Mouse (Mus musculus): Measurements from ENCODE around the gene Plekhg3. TPM values are rescaled to one million over a fixed set of nuclear protein-coding genes. Genes with fewer than 3 reads are reported as not detected.

The Plekhg3 gene
- total and polyA plus RNA-seq, 3 experiments, result 12.4 to 17.8 (median 12.5) TPM

- H3K9me3 ChIP-seq (replicated peaks), result no peaks in the 10 kb centered on the region
- no peak for ATAC-seq (ENCODE audit: extremely low read depth, insufficient number of reproducible peaks, low FRiP score, poor library complexity, severe bottlenecking)
- DNase-seq (ENCODE audit: low spot score), result no peak
- peaks cover 93% of the 10 kb centered on the region for H3K27me3 ChIP-seq (ENCODE audit: insufficient read depth, low read length)
- H3K4me3 ChIP-seq (ENCODE audit: low read depth, low read length), result no peak overlapping the region
- TF ChIP-seq GATA2 (IDR thresholded peaks at IDR 0.05; ENCODE audit: borderline replicate concordance, low read depth, low read length), result no peak
- no peak for TF ChIP-seq TAL1 (conservative IDR thresholded peaks at IDR 0.05; ENCODE audit: low read depth, low read length)
- TF ChIP-seq CTCF (IDR thresholded peaks at IDR 0.05; ENCODE audit: low read depth, low read length), result no peak
- no peak for TF ChIP-seq POLR2AphosphoS5 (IDR thresholded peaks at IDR 0.05; ENCODE audit: insufficient replicate concordance, low read depth, low read length)
- H3K36me3 ChIP-seq (replicated peaks), result peaks cover 31% of the 10 kb centered on the region
- peaks cover 52% of the 10 kb centered on the region for H3K4me1 ChIP-seq (ENCODE audit: insufficient read depth, low read depth, low read length)
Observed at GRCm38 (mm10) chr12:76578465-76578864, 47.8 kb downstream of the Plekhg3 start.

DNA sequence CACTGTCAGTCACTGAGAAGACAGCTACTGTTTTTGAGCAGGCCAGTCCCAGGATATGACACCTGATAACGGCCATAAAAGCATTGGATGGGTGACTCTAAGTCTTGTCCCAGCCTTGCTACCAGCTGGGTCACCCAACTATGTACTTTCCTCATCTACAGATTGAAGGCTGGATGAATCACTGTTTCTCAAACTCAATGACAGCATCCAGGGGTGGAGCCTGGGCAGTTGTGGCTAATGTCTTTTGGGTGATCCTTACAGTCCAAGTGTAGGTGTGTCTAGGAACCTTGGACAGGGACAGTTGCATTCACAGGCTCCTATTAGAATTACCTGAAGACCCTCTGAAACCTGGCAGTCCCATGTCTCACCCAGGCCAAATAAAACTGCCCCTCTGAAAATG is 49.1 kb downstream of the Plekhg3 start:
- H3K36me3 ChIP-seq (replicated peaks), result peaks cover 27% of the 10 kb centered on the region
- H3K9me3 ChIP-seq (replicated peaks), result no peaks in the 10 kb centered on the region
- TF ChIP-seq POLR2AphosphoS5 (IDR thresholded peaks at IDR 0.05; ENCODE audit: insufficient replicate concordance, low read depth, low read length) (no peak), GATA2 (IDR thresholded peaks at IDR 0.05; ENCODE audit: borderline replicate concordance, low read depth, low read length) (no peak), CTCF (IDR thresholded peaks at IDR 0.05; ENCODE audit: low read depth, low read length) (no peak), GATA1 (IDR thresholded peaks at IDR 0.05; ENCODE audit: borderline replicate concordance, low read length) (no peak), TAL1 (conservative IDR thresholded peaks at IDR 0.05; ENCODE audit: low read depth, low read length) (no peak)
- H3K4me1 ChIP-seq (ENCODE audit: insufficient read depth, low read depth, low read length), result peaks cover 50% of the 10 kb centered on the region
- no peak overlapping the region for H3K4me3 ChIP-seq (ENCODE audit: low read depth, low read length)
- ATAC-seq (ENCODE audit: extremely low read depth, insufficient number of reproducible peaks, low FRiP score, poor library complexity, severe bottlenecking) (no peak), DNase-seq (ENCODE audit: low spot score) (no peak)
- H3K27me3 ChIP-seq (ENCODE audit: insufficient read depth, low read length), result peaks cover 88% of the 10 kb centered on the region

DNA sequence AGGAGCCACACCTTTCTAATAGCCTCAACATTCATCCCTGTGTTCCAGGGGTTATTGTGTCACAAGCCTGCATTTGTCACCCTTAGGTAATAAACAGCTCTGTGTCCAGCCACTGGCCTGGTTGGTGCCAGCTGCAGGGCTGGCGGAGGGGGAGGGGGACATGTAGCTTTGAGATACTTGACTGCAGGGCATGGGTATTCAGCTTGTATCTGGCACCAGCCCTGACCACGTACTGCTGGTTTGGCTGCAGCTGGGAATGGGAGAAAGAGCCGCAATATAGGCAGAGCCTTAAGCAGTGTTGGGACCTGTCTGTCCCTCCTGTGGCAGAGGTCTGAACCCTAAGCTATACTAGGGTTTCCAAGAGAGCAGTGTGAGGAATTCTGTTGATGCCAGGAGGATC is 51.4 kb downstream of the Plekhg3 start:
- Histone ChIP-seq H3K4me3 (ENCODE audit: low read depth, low read length) (no peak overlapping the region), H3K27me3 (ENCODE audit: insufficient read depth, low read length) (peaks cover 79% of the 10 kb centered on the region), H3K4me1 (ENCODE audit: insufficient read depth, low read depth, low read length) (peaks cover 27% of the 10 kb centered on the region), H3K9me3 (replicated peaks) (peaks cover 2% of the 10 kb centered on the region; the same call in 1 of the 2 replicates), H3K36me3 (replicated peaks) (peaks cover 15% of the 10 kb centered on the region)
- ATAC-seq (ENCODE audit: extremely low read depth, insufficient number of reproducible peaks, low FRiP score, poor library complexity, severe bottlenecking), result no peak
- TF ChIP-seq GATA1 (IDR thresholded peaks at IDR 0.05; ENCODE audit: borderline replicate concordance, low read length) (no peak), CTCF (IDR thresholded peaks at IDR 0.05; ENCODE audit: low read depth, low read length) (no peak), POLR2AphosphoS5 (IDR thresholded peaks at IDR 0.05; ENCODE audit: insufficient replicate concordance, low read depth, low read length) (no peak), GATA2 (IDR thresholded peaks at IDR 0.05; ENCODE audit: borderline replicate concordance, low read depth, low read length) (no peak), TAL1 (conservative IDR thresholded peaks at IDR 0.05; ENCODE audit: low read depth, low read length) (no peak)
- no peak for DNase-seq (ENCODE audit: low spot score)

DNA sequence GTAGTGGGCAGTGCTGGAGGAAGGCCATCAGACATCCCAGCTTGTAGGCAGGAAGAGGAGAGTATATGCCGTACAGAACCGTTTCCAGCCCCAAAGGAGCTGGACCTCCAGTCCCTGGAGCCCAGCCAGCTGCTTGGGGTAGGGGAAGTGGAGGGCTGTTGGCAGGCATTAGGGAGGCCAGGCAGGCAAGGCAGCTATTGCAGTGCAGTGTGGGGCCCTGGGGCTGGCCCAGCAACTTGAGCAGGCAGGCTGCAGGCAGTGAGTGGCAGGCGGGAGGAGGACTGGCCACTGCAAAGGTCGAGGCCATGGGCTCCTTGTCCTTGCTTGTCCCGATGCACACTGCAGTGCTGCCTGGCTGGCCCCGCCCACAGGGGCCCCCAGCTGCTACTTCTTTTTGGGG is 52.1 kb downstream of the Plekhg3 start:
- Histone ChIP-seq H3K36me3 (replicated peaks) (peaks cover 8% of the 10 kb centered on the region), H3K4me3 (ENCODE audit: low read depth, low read length) (peak overlapping the region; percentile 27; the same call in 1 of the 2 replicates), H3K4me1 (ENCODE audit: insufficient read depth, low read depth, low read length) (peaks cover 20% of the 10 kb centered on the region), H3K9me3 (replicated peaks) (peaks cover 2% of the 10 kb centered on the region; the same call in 1 of the 2 replicates), H3K27me3 (ENCODE audit: insufficient read depth, low read length) (peaks cover 79% of the 10 kb centered on the region)
- ATAC-seq (ENCODE audit: extremely low read depth, insufficient number of reproducible peaks, low FRiP score, poor library complexity, severe bottlenecking) (no peak), DNase-seq (ENCODE audit: low spot score) (no peak)
- TF ChIP-seq TAL1 (conservative IDR thresholded peaks at IDR 0.05; ENCODE audit: low read depth, low read length) (no peak), POLR2AphosphoS5 (IDR thresholded peaks at IDR 0.05; ENCODE audit: insufficient replicate concordance, low read depth, low read length) (no peak), CTCF (IDR thresholded peaks at IDR 0.05; ENCODE audit: low read depth, low read length) (no peak), GATA1 (IDR thresholded peaks at IDR 0.05; ENCODE audit: borderline replicate concordance, low read length) (no peak), GATA2 (IDR thresholded peaks at IDR 0.05; ENCODE audit: borderline replicate concordance, low read depth, low read length) (no peak)

DNA sequence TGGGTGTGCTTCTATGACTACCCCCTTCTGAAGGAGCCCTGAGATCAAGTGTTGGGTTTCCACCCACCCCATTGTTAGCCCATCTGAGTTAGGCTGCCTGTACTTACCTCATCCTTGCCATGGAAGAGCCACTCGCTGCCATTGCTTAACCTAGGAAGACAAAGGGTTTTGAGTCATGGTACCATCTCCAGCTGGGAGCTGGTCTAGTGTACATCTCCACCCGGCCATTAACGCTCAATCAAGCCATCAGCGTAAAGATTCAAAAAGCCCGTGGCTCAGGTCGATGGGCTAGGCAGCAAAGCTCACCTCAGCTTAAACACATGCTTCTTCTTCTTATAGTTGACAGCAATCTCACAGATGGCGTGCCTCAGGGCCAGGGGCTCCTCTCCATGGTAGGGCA is 52.8 kb downstream of the Plekhg3 start:
- peaks cover 14% of the 10 kb centered on the region for H3K4me1 ChIP-seq (ENCODE audit: insufficient read depth, low read depth, low read length)
- H3K27me3 ChIP-seq (ENCODE audit: insufficient read depth, low read length), result peaks cover 79% of the 10 kb centered on the region
- peaks cover 2% of the 10 kb centered on the region; the same call in 1 of the 2 replicates for H3K9me3 ChIP-seq (replicated peaks)
- no peak for DNase-seq (ENCODE audit: low spot score)
- no peak for TF ChIP-seq TAL1 (conservative IDR thresholded peaks at IDR 0.05; ENCODE audit: low read depth, low read length)
- TF ChIP-seq POLR2AphosphoS5 (IDR thresholded peaks at IDR 0.05; ENCODE audit: insufficient replicate concordance, low read depth, low read length), result no peak
- no peak for TF ChIP-seq GATA2 (IDR thresholded peaks at IDR 0.05; ENCODE audit: borderline replicate concordance, low read depth, low read length)
- TF ChIP-seq CTCF (IDR thresholded peaks at IDR 0.05; ENCODE audit: low read depth, low read length), result no peak
- TF ChIP-seq GATA1 (IDR thresholded peaks at IDR 0.05; ENCODE audit: borderline replicate concordance, low read length), result no peak
- H3K4me3 ChIP-seq (ENCODE audit: low read depth, low read length), result no peak overlapping the region
- no peak for ATAC-seq (ENCODE audit: extremely low read depth, insufficient number of reproducible peaks, low FRiP score, poor library complexity, severe bottlenecking)
- peaks cover 3% of the 10 kb centered on the region for H3K36me3 ChIP-seq (replicated peaks)

DNA sequence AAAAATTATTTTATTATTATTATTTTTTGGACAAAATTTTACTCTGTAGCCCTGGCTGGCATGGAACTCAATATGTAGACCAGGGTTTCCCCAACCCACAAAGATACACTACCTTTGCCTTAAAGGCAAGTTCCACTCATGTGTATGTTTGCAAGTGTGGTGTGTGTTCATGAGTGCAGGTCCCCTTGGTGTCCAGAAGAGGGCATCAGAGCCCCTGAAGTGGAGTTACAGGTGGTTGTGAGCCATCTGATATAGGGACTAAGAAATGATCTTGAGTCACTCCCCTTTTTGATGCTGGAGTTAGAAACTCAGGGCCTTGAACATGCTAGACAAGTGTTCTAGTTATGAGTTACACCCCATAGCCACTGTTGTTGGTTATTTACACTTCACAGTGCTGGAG is 54.3 kb downstream of the Plekhg3 start:
- no peak for TF ChIP-seq GATA2 (IDR thresholded peaks at IDR 0.05; ENCODE audit: borderline replicate concordance, low read depth, low read length)
- no peak for TF ChIP-seq GATA1 (IDR thresholded peaks at IDR 0.05; ENCODE audit: borderline replicate concordance, low read length)
- TF ChIP-seq TAL1 (conservative IDR thresholded peaks at IDR 0.05; ENCODE audit: low read depth, low read length), result no peak
- TF ChIP-seq POLR2AphosphoS5 (IDR thresholded peaks at IDR 0.05; ENCODE audit: insufficient replicate concordance, low read depth, low read length), result no peak
- TF ChIP-seq CTCF (IDR thresholded peaks at IDR 0.05; ENCODE audit: low read depth, low read length), result no peak
- peaks cover 77% of the 10 kb centered on the region for H3K27me3 ChIP-seq (ENCODE audit: insufficient read depth, low read length)
- no peak; the same call in 1 of the 2 replicates for ATAC-seq (ENCODE audit: extremely low read depth, insufficient number of reproducible peaks, low FRiP score, poor library complexity, severe bottlenecking)

More for the DNA sequence above, 54.3 kb downstream of the Plekhg3 start:
- DNase-seq (ENCODE audit: low spot score), result no peak
- Histone ChIP-seq H3K4me3 (ENCODE audit: low read depth, low read length) (no peak overlapping the region), H3K9me3 (replicated peaks) (peaks cover 2% of the 10 kb centered on the region; the same call in 1 of the 2 replicates), H3K4me1 (ENCODE audit: insufficient read depth, low read depth, low read length) (peaks cover 12% of the 10 kb centered on the region), H3K36me3 (replicated peaks) (no peaks in the 10 kb centered on the region)
